Mouse (Mus musculus): ENCODE data around the gene Rnf227. TPM values are rescaled to one million over a fixed set of nuclear protein-coding genes. Genes with fewer than 3 reads are reported as not detected.
A peak's percentile ranks its signal among the peaks of the same experiment; 100 is the strongest.

Gene Rnf227
- total and polyA plus RNA-seq, 3 experiments, result 0.21 to 0.30 TPM; not detected in 1

DNA sequence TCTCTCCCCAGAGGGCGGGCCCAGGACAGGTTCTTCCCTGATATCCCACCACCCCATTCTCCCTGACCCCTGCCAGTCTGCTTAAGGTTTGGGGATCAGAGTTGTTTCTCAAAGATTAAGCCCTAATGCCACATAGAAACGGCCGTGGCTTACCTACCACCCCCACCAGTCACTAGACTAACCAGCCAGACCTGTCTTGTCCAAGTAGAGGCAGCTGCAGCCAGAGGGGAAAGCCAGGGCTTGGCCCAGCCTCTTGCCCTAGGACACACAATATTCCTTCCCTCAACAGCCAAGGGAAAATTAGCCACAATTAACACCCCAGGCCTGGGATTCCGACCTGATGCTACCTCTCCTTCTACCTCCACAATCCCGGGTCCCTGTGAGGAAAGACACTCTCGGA, 25.5 kb downstream of the Rnf227 start:
- Histone ChIP-seq H3K4me1 (ENCODE audit: control insufficient read depth in 1 of 2, insufficient read depth in 2 of 2) (peaks cover 5 to 33% of the 10 kb centered on the region in 2 experiments), H3K27me3 (replicated peaks) (no peaks in the 10 kb centered on the region), H3K27ac (ENCODE audit: insufficient read depth, low read depth) (peak overlapping the region; percentile 13; the same call in 1 of the 2 replicates), H3K79me2 (replicated peaks; ENCODE audit: control insufficient read depth, extremely low read depth, insufficient read depth, poor library complexity, severe bottlenecking) (peaks cover 3% of the 10 kb centered on the region; the same call in 1 of the 2 replicates), H3K4me3 (replicated peaks in 1 of 3; ENCODE audit: low read depth in 2 of 3, low read length in 2 of 3, poor library complexity in 1 of 3) (peak overlapping the region in 2 of 3 experiments; percentile 33 to 76), H3K4me2 (ENCODE audit: insufficient read depth, low read depth, poor library complexity, severe bottlenecking) (0 out of 2 replicates have a peak overlapping the region, but pooled peaks have one; percentile 96), H3K9me3 (replicated peaks; ENCODE audit: low read length) (no peaks in the 10 kb centered on the region), H3K36me3 (replicated peaks in 1 of 2; ENCODE audit: control insufficient read depth in 1 of 2, insufficient read depth in 1 of 2, low read length in 1 of 2) (peaks cover 18 to 43% of the 10 kb centered on the region in 2 experiments), H3K9ac (ENCODE audit: insufficient read depth, low read depth) (peak overlapping the region; percentile 100)
- DNase-seq (ENCODE audit: extremely low read depth), result no peak
- dilution Hi-C loops (cut with MboI; ENCODE audit: extremely low pct_ligation_motif_present, extremely low pct_unique_long_range_greater_than_20kb, low sequenced_read_pairs), result no loop called here
- in situ Hi-C loops (cut with MboI; ENCODE audit: low pct_ligation_motif_present, low pct_unique_long_range_greater_than_20kb, low sequenced_read_pairs), result loop anchor here (5.0 kb wide), 2 partner anchors 33 to 98 kb away; no protein-coding TSS in a partner anchor
- TF ChIP-seq UBTF (IDR thresholded peaks at IDR 0.05; ENCODE audit: low read depth, low read length) (no peak), MYC (IDR thresholded peaks at IDR 0.05; ENCODE audit: low read depth, low read length) (no peak), NELFE (IDR thresholded peaks at IDR 0.05; ENCODE audit: low read depth, low read length) (no peak), SMC3 (IDR thresholded peaks at IDR 0.05; ENCODE audit: low read depth, low read length) (no peak), KAT2A (IDR thresholded peaks at IDR 0.05; ENCODE audit: insufficient replicate concordance, low read length) (no peak), RAD21 (IDR thresholded peaks at IDR 0.05; ENCODE audit: low read depth, low read length) (no peak), TCF12 (IDR thresholded peaks at IDR 0.05; ENCODE audit: low read depth, low read length) (no peak), MXI1 (IDR thresholded peaks at IDR 0.05; ENCODE audit: low read depth, low read length) (no peak), ZC3H11A (IDR thresholded peaks at IDR 0.05; ENCODE audit: low read depth, low read length) (no peak), TBP (conservative IDR thresholded peaks at IDR 0.05; ENCODE audit: low read depth, low read length) (no peak), NRF1 (IDR thresholded peaks at IDR 0.05; ENCODE audit: low read depth, low read length) (no peak)

DNA sequence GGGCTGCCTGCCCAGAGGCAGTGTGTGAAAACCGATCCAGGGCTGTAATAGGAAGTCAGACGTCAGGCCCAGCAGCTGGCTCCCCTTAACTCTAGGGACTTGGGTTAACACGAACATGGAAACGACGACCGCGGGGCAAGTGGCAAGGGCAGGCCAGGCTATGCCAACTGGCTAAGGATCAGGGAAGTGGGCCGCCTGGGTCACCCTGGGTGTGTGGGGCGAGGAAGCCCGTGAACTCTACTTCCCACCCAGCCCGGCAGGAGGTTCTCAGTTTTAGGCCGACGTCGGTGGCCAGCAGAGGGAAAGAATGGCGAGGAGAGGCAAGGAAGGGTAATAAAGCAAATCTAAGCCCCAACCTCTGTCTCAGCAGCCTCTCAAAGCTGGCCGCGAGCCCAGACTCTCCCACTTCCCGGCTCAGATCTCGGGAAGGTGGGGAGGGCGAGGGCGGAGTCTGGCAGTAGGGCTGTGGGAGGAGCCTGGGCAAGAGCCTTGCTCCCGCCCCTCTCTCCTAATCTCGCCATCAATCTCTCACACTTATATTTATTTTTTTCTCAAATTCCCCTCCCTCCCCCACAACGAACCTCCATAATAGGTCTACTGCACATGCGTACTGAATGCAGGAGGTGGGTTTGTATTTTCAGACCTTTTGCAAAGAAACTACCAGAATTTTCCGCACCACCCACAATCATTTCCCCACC, 26.0 kb downstream of the Rnf227 start:
- peak overlapping the region; percentile 33 to 78 (median 76) for H3K4me3 ChIP-seq (replicated peaks in 1 of 3; ENCODE audit: low read depth in 2 of 3, low read length in 2 of 3, poor library complexity in 1 of 3)
- in situ Hi-C loops (cut with MboI; ENCODE audit: low pct_ligation_motif_present, low pct_unique_long_range_greater_than_20kb, low sequenced_read_pairs), result loop anchor here (5.0 kb wide), 2 partner anchors 34 to 99 kb away; no protein-coding TSS in a partner anchor
- peak; percentile 93 for DNase-seq (ENCODE audit: extremely low read depth)
- H3K27ac ChIP-seq (ENCODE audit: insufficient read depth, low read depth), result peak overlapping the region; percentile 13
- H3K4me2 ChIP-seq (ENCODE audit: insufficient read depth, low read depth, poor library complexity, severe bottlenecking), result peak overlapping the region; percentile 96
- H3K36me3 ChIP-seq (replicated peaks in 1 of 2; ENCODE audit: control insufficient read depth in 1 of 2, insufficient read depth in 1 of 2, low read length in 1 of 2), result peaks cover 13 to 39% of the 10 kb centered on the region in 2 experiments
- H3K4me1 ChIP-seq (ENCODE audit: control insufficient read depth in 1 of 2, insufficient read depth in 2 of 2), result peaks cover 5 to 39% of the 10 kb centered on the region in 2 experiments
- H3K9ac ChIP-seq (ENCODE audit: insufficient read depth, low read depth), result peak overlapping the region; percentile 100
- peaks cover 3% of the 10 kb centered on the region; the same call in 1 of the 2 replicates for H3K79me2 ChIP-seq (replicated peaks; ENCODE audit: control insufficient read depth, extremely low read depth, insufficient read depth, poor library complexity, severe bottlenecking)
- no peaks in the 10 kb centered on the region for H3K27me3 ChIP-seq (replicated peaks)
- dilution Hi-C loops (cut with MboI; ENCODE audit: extremely low pct_ligation_motif_present, extremely low pct_unique_long_range_greater_than_20kb, low sequenced_read_pairs), result no loop called here
- H3K9me3 ChIP-seq (replicated peaks; ENCODE audit: low read length), result no peaks in the 10 kb centered on the region
- TF ChIP-seq HCFC1 (IDR thresholded peaks at IDR 0.05; ENCODE audit: low read depth, low read length) (peak; percentile 14; the same call in 1 of the 2 replicates), MAFK (IDR thresholded peaks at IDR 0.05; ENCODE audit: insufficient replicate concordance, low read length) (no peak), CHD1 (IDR thresholded peaks at IDR 0.05; ENCODE audit: low read depth, low read length) (no peak), MEF2A (IDR thresholded peaks at IDR 0.05; ENCODE audit: borderline replicate concordance, low read depth, low read length) (no peak), POLR2A (IDR thresholded peaks at IDR 0.05; ENCODE audit: low read depth, low read length) (peak; percentile 80), ETS1 (conservative IDR thresholded peaks at IDR 0.05; ENCODE audit: low read depth, low read length) (no peak), RCOR1 (conservative IDR thresholded peaks at IDR 0.05; ENCODE audit: low read depth, low read length) (0 out of 2 replicates have a peak, but pooled peaks have one; percentile 15), ZKSCAN1 (IDR thresholded peaks at IDR 0.05; ENCODE audit: borderline replicate concordance, low read depth, low read length) (no peak), GABPA (IDR thresholded peaks at IDR 0.05; ENCODE audit: insufficient replicate concordance, low read depth, low read length) (no peak), RAD21 (IDR thresholded peaks at IDR 0.05; ENCODE audit: low read depth, low read length) (no peak), NELFE (IDR thresholded peaks at IDR 0.05; ENCODE audit: low read depth, low read length) (peak; percentile 56), ZMIZ1 (IDR thresholded peaks at IDR 0.05; ENCODE audit: low read depth, low read length) (no peak), ZC3H11A (IDR thresholded peaks at IDR 0.05; ENCODE audit: low read depth, low read length) (no peak), CTCF (conservative IDR thresholded peaks at IDR 0.05 in 1 of 2, IDR thresholded peaks at IDR 0.05 in 1 of 2; ENCODE audit: low read depth in 2 of 2, low read length in 2 of 2) (no peak), JUN (IDR thresholded peaks at IDR 0.05; ENCODE audit: insufficient read depth, low read depth, low read length) (no peak), KAT2A (IDR thresholded peaks at IDR 0.05; ENCODE audit: insufficient replicate concordance, low read length) (no peak), CHD2 (IDR thresholded peaks at IDR 0.05; ENCODE audit: low read length) (no peak), MYC (IDR thresholded peaks at IDR 0.05; ENCODE audit: low read depth, low read length) (no peak), MAX (IDR thresholded peaks at IDR 0.05; ENCODE audit: low read length) (no peak), SIN3A (IDR thresholded peaks at IDR 0.05; ENCODE audit: low read length) (no peak), USF1 (IDR thresholded peaks at IDR 0.05; ENCODE audit: low read depth, low read length) (no peak), UBTF (IDR thresholded peaks at IDR 0.05; ENCODE audit: low read depth, low read length) (no peak), JUND (conservative IDR thresholded peaks at IDR 0.05; ENCODE audit: low read depth, low read length) (no peak), IRF4 (IDR thresholded peaks at IDR 0.05; ENCODE audit: low read depth, low read length) (peak; percentile 31; the same call in 1 of the 2 replicates), TCF12 (IDR thresholded peaks at IDR 0.05; ENCODE audit: low read depth, low read length) (peak; percentile 47; the same call in 1 of the 2 replicates)

Measured in CH12.LX (cell line).